Mouse (Mus musculus): ENCODE data around the gene Plxna2.

Gene Plxna2

DNA sequence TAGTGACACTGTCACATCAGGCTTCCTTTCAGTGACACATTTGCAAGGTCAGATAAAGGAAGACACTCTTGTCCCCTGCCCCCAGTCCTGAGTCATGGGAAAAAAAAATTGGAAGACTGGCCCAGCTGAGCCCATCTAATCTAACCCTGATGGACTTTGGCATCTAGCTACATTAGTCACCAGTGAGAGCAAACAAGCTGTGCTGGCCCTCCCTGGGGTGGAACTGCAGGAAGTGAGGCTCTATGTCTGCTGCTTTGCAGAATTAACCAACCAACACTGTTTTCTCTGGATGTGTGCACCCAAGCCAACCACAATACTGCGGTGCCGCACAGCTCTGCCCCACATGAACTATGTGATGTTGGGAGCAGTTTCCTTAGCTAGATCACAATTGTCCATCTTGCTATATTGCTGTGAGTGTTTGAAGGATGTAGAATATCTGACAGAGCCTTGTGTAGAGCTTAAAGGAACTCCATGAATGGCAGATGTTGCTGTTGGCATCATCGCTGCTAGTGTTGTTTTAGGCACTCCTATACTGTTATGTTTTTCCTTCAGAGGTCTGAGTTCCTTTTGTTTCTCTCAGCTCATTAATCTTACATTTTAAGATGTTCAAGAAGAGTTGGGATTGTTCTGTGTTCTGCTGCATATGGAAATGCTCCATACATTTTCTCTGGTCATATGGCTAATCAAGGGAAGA lies 42.6 kb downstream of the Plxna2 start:
- DNase-seq (ENCODE audit: low read depth, low spot score), result no peak

DNA sequence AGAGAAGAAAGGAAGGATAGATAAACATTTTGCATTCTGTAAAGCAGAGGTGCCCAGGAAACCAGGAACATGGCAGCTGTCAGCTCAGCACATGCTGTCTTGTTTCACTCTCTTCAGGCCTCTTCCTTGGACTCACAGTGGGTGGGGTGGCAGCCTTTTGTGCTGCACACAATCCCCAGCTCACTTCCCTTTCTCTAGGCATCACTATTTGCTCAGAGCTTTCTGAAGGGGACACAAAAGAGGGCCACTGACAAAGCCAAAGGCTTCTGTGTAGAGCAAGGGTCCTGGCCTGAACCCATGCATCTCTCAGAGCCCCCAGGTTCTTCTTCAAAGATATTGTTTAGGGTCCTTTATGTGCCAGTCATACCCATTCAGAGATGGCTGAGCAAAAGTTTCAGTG lies 45.0 kb downstream of the Plxna2 start:
- no peak for DNase-seq (ENCODE audit: low read depth, low spot score)

GRCm38 (mm10) chr1:194665715-194666114 lies 47.7 kb downstream of the Plxna2 start:
- DNase-seq (ENCODE audit: low read depth, low spot score), result no peak

DNA sequence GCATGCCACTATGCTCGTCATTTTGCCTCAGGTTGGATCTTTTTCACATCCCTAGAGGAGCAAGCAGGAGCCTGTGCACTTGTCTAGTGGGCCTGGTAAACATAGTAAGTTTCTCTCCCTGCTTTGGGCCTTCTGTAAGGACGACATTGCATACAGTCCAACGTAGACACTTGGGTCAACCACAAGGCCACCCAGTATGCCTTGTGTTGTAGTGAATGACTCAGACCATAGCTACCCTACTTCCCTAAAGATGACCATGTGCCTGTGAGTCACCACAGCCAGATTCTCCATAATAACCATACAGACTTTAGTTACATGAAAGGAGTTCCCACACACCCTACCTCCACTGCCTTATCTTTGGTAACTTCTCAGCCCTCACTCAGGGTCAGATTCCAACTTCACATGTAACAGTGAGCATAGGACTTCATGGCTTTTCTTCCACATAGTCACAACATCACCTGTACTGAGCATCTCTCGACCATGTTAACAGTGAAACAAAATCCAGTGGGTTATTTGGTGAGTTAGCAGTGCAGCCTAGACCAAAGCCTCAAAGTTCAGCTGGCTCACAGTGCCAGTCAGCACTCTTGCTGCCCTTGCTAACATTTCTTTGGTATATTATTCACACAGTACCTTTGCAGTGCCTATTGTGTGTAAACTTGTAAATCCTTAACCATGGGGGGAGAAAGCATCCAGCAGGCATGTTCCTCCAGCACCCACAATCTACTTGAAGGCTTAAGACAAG lies 53.9 kb downstream of the Plxna2 start:
- no peak for DNase-seq (ENCODE audit: low read depth, low spot score)

DNA sequence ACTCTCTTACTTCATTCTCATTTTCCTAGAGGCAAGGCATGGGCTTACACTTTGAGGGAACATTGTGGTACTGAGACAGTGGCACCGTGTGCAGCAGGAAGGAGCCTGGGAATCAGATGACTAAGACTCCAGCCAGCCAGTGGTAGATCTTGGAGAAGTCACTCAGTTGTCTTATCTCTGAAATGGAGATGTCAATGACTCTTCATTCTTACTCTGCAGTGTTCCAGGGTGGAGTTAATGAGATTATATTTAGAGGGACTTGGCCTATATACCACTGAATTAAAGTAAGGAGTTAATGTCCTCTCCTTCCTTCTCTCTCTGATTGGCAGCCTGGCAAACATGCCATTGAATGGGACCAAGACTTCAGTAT lies 54.5 kb downstream of the Plxna2 start:
- no peak for DNase-seq (ENCODE audit: low read depth, low spot score)

GRCm38 (mm10) chr1:194673229-194673628 lies 55.2 kb downstream of the Plxna2 start:
- DNase-seq (ENCODE audit: low read depth, low spot score), result no peak

GRCm38 (mm10) chr1:194675106-194675890 lies 57.3 kb downstream of the Plxna2 start:
- DNase-seq (ENCODE audit: low read depth, low spot score), result no peak

- no peak for DNase-seq (ENCODE audit: low read depth, low spot score)
These were observed 57.8 kb downstream of the Plxna2 start for GRCm38 (mm10) chr1:194675891-194676200.

GRCm38 (mm10) chr1:194677878-194678277 lies 59.9 kb downstream of the Plxna2 start:
- no peak for DNase-seq (ENCODE audit: low read depth, low spot score)

- DNase-seq (ENCODE audit: low read depth, low spot score), result peak; percentile 36
These were observed 61.1 kb downstream of the Plxna2 start for GRCm38 (mm10) chr1:194679147-194679546.

GRCm38 (mm10) chr1:194680136-194680535 lies 62.1 kb downstream of the Plxna2 start:
- no peak for DNase-seq (ENCODE audit: low read depth, low spot score)

- no peak for DNase-seq (ENCODE audit: low read depth, low spot score)
These were observed 64.0 kb downstream of the Plxna2 start for GRCm38 (mm10) chr1:194682021-194682420.

- no peak for DNase-seq (ENCODE audit: low read depth, low spot score)
These were observed 65.1 kb downstream of the Plxna2 start for GRCm38 (mm10) chr1:194683132-194683531.

GRCm38 (mm10) chr1:194685896-194686295 lies 67.9 kb downstream of the Plxna2 start:
- no peak for DNase-seq (ENCODE audit: low read depth, low spot score)

DNA sequence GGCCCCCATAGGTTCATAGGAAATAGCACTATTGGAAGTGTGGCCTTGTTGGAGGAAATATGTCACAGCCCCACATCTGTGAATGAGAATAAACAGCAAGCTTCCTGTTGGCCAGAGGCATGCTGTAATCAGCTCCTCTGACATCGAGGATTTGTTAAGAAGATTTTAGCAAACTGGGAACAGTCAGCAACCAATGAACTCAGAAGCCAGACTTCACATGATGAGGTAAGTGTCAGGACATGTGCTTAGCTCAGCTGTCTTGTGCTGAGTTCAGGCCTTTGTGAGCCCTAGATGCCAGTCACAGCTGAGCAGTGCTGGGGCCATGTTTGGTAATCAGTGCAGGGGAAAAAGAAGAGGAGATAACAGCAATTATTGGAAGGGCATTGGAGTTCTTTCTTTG lies 69.7 kb downstream of the Plxna2 start:
- DNase-seq (ENCODE audit: low read depth, low spot score), result no peak

GRCm38 (mm10) chr1:194688161-194688560 lies 70.1 kb downstream of the Plxna2 start:
- DNase-seq (ENCODE audit: low read depth, low spot score), result no peak

DNA sequence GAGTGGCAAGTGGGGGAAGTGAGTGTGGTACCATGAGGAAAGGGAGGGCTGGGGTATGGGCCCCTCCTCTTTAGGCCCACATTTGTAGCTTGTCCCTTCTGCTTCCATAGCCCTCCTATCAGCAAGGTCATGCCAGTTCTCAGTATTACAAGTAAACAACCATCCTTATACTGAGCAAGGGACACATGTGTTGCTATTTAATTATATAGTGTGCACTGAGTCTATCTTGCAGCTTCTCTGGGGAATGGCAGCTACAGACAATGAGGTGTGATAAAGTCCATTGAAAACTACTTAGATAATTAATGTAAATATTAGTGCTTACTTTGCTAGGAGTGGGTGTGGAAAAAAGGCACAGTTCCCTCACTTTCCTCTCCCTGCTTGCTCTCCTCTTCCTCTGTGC lies 75.0 kb downstream of the Plxna2 start:
- no peak for DNase-seq (ENCODE audit: low read depth, low spot score)

DNA sequence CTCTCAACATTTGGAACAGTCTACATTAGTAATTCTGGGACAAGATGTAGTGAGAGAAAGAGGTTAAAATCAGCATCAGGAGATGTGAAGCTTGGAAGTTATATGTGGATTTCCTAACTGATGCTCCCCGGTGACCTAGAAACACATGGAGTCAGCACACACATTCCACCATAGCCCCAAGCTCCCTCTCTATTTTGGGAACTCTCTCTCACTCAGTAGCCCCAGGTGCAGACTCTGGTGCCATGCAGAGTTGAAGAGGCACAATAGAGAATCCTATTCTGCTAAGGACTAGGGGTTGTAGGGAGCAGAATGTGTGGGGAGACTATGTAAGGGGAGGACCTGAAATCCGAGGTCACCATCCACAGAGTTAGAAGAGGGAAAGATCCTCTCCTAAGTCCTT lies 75.5 kb downstream of the Plxna2 start:
- no peak for DNase-seq (ENCODE audit: low read depth, low spot score)

GRCm38 (mm10) chr1:194694805-194695204 lies 76.8 kb downstream of the Plxna2 start:
- no peak for DNase-seq (ENCODE audit: low read depth, low spot score)

DNA sequence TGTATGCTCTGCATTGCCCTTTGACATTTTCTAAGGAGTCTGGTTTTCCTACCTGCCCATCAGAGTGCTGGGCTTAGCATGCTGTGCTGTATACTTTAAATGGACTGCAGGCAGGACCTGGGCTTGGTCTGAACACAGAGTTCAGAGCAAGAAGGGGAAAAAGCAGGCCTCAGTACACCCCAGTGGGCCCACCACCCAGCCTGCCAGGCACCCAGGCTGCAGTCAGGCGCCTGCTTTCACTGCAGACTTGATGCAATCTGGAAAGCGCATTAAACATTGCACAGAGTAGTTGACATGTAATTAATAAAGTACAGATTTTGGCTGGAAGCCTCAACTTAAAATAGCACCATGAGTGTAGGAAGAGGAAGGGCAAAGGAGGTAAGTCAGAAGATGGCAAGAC lies 79.4 kb downstream of the Plxna2 start:
- DNase-seq (ENCODE audit: low read depth, low spot score), result no peak

- DNase-seq (ENCODE audit: low read depth, low spot score), result no peak
These were observed 81.3 kb downstream of the Plxna2 start for GRCm38 (mm10) chr1:194699321-194699720.

DNA sequence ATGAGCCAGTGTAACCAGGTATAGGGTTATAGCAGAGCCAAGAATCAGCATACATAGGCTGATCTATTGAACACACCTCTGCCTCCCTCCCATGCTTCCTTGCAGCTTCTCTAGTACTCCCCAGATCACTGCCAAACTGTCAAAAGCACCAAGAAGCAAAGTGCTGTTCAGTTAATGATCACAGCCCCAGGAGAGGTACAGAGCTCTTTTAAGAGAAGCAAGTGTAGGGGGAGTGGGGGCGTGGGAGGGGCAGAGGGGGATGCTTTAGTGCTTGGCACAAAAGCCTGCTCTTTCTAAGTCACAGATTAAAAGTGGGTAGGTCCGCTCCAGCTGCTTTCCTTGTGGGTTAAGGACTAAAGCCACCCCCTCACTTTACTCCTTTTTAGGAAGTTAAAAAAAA lies 85.2 kb downstream of the Plxna2 start:
- no peak for DNase-seq (ENCODE audit: low read depth, low spot score)

Measured in forelimb bud, embryonic 11.5 days (tissue).